Mouse (Mus musculus) midbrain, postnatal 0 days (tissue): Measurements from ENCODE around the gene Pus7l. TPM values are rescaled to one million over a fixed set of nuclear protein-coding genes. Genes with fewer than 3 reads are reported as not detected.

ENCODE experiments used
- ATAC-seq: fragments of 200-750 bp; cut with Nextera tagmentation; 2 replicates; pipeline ENCODE4 v1.8.0; 2017; ENCODE audit warnings: moderate number of reproducible peaks, mild to moderate bottlenecking, moderate TSS enrichment, moderate library complexity; ENCODE audit not compliant: low FRiP score
- DNase-seq: peaks from one replicate; pipeline ENCODE4 v3.0.0-alpha.2; 2015; ENCODE audit warnings: low spot score
- H3K27ac ChIP-seq: fragments of 300-500 bp; sonication (generic); 2 replicates; pipeline ENCODE4 v1.5.1; 2014; ENCODE audit warnings: low read depth, mild to moderate bottlenecking, low read length, mixed read lengths
- H3K27me3 ChIP-seq: fragments of 300-500 bp; sonication (generic); 2 replicates; pipeline ENCODE4 v1.6.1; 2014; ENCODE audit warnings: low read length, control low read depth, mixed read lengths; ENCODE audit not compliant: insufficient read depth
- H3K36me3 ChIP-seq: fragments of 300-500 bp; sonication (generic); 2 replicates; pipeline ENCODE4 v1.6.1; 2014; ENCODE audit warnings: low read length, control low read depth, mixed read lengths; ENCODE audit not compliant: insufficient read depth
- H3K4me1 ChIP-seq: fragments of 300-500 bp; sonication (generic); 2 replicates; pipeline ENCODE4 v1.6.1; 2014; ENCODE audit warnings: mild to moderate bottlenecking, control low read depth, antibody characterized with exemption, low read length, mixed read lengths; ENCODE audit not compliant: insufficient read depth
- H3K4me2 ChIP-seq: fragments of 300-500 bp; sonication (generic); 2 replicates; pipeline ENCODE4 v1.6.1; 2014; ENCODE audit warnings: low read depth, mild to moderate bottlenecking, low read length, mixed read lengths; ENCODE audit not compliant: poor library complexity, severe bottlenecking
- H3K4me3 ChIP-seq: fragments of 300-500 bp; sonication (generic); 2 replicates; pipeline ENCODE4 v1.5.1; 2014; ENCODE audit warnings: low read depth, mild to moderate bottlenecking, low read length, moderate library complexity
- H3K9ac ChIP-seq: fragments of 300-500 bp; sonication (generic); replicated peaks from 2 replicates; pipeline ENCODE4 v1.6.1; 2014; ENCODE audit warnings: mild to moderate bottlenecking, low read length, moderate library complexity, mixed read lengths; ENCODE audit not compliant: poor library complexity, severe bottlenecking
- H3K9me3 ChIP-seq: fragments of 300-500 bp; sonication (generic); 2 replicates; pipeline ENCODE4 v1.6.1; 2016; ENCODE audit warnings: low read length, control low read depth
- CTCF ChIP-seq: IDR thresholded peaks from 2 replicates; pipeline ENCODE4 v1.5.1; 2016; ENCODE audit warnings: antibody characterized with exemption, mild to moderate bottlenecking
- WGBS: fragments of 180-500 bp; shearing (Covaris S2); extraction: QIAGEN DNeasy Blood & Tissue Kit; methylation state at CpG from one replicate; pipeline ENCODE4 v1.1.7; 2014; 5-methylcytosine and 5-hydroxymethylcytosine counted together
- polyA plus RNA-seq: library from polyadenylated mRNA; unstranded; fragments of >200 nt; fragmentation: Nextera tagmentation; extraction: Ambion mirVana; gene quantifications from 2 replicates; pipeline ENCODE4 v1.2.1, GENCODE M21; 2015
- total RNA-seq: library from RNA; depleted of rRNA; stranded (reverse); fragments of >200 nt; gene quantifications from 2 replicates; pipeline ENCODE4 v1.2.3, GENCODE M21; 2014; rRNA removed

The Pus7l gene
- total RNA-seq (3.8 and 4.5 TPM in 2 replicates), polyA plus RNA-seq (4.7 and 4.8 TPM in 2 replicates)

DNA sequence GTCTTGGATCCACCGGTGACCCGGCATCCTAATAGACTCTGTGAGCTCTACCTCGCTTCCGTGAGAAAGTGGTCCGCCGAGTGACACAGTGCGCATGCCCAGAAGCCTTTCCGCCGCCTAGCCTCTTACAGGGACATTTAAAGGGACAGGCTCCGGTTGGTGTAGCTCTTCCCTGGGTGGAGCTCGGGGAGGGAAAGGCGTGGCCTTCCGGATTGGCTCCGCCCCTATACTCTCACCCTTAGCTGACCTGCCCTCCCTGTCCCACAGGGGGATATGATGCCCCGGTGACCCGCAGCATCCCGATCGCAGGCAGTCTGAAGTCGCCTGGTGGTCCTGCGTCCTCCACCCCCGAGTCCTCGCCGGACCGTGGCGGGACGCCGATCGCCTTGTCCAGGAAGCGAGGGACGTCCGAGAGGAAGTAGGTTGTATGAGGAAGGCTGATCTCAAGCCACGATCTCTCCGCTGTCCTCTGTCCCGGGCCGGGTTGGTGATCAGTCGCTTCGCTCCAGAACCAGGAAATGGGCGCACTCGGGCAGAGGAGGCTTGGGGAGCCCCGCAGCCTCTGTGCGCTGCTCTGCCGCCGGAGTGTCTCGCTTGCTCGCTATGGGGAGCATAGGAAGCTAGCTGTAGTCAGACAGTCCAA, at the start of gene Pus7l, which contains the start of gene Irak4:
TSS of gene Pus7l (minus strand) at position 139 of the 643 bp plus-strand sequence.
TSS of gene Irak4 (plus strand) at position 235 of the 643 bp plus-strand sequence.
- peak; percentile 97 for ATAC-seq
- under 1% methylated on average over 45 of the region's 45 CpGs for WGBS
- H3K4me2 ChIP-seq = peak within 1 kb of the TSS; percentile 71

DNA sequence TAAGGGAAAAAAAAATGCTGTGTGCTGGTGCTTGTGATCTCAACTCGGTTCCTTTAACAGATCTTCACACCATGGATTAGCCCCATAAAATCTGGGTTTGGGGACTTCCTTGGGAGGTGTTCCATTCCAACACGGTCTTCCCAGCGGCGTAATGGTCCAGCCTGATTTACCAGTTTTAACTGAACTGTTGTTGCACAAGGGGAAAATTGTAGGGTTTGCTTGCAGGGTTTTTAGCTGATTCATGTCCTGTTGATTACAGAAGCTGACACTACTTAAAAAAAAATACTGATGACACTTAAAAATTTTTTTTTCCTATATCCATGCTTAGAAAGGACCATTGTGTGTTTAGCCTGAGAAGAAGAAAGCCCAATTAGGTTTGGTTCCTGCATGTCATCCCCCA, 48.0 kb upstream of the Pus7l start:
- no peak overlapping the region for H3K9ac ChIP-seq
- no peak overlapping the region for H3K4me3 ChIP-seq
- no peak overlapping the region for H3K4me2 ChIP-seq
- WGBS = 83% methylated on average over 4 of the region's 4 CpGs
- 0 out of 2 replicates have a peak, but pooled peaks cover 5% of the 10 kb centered on the region for H3K27me3 ChIP-seq
- H3K9me3 ChIP-seq = no peaks in the 10 kb centered on the region
- no peak overlapping the region for H3K27ac ChIP-seq
- no peak for ATAC-seq
- H3K4me1 ChIP-seq = no peaks in the 10 kb centered on the region
- DNase-seq = no peak
- H3K36me3 ChIP-seq = no peaks in the 10 kb centered on the region
- no peak for TF ChIP-seq CTCF

More for the DNA sequence above, at the start of gene Pus7l, which contains the start of gene Irak4:
- peak within 1 kb of the TSS; percentile 65 for H3K27ac ChIP-seq
- H3K27me3 ChIP-seq = no peaks in the 10 kb centered on the region
- DNase-seq = peak; percentile 96
- peak; percentile 29; the same call in 1 of the 2 replicates for TF ChIP-seq CTCF
- no peaks in the 10 kb centered on the region for H3K9me3 ChIP-seq
- no peaks in the 10 kb centered on the region for H3K36me3 ChIP-seq
- peak within 1 kb of the TSS; percentile 49 for H3K4me3 ChIP-seq
- peak within 1 kb of the TSS; percentile 37 for H3K9ac ChIP-seq
- H3K4me1 ChIP-seq = no peaks in the 10 kb centered on the region

GRCm38 (mm10) chr15:94590083-94590482, 46.7 kb upstream of the Pus7l start:
- Histone ChIP-seq H3K9me3 (no peaks in the 10 kb centered on the region), H3K4me1 (no peaks in the 10 kb centered on the region), H3K27me3 (no peaks in the 10 kb centered on the region), H3K9ac (peak overlapping the region; percentile 36; the same call in 1 of the 2 replicates), H3K4me2 (peak overlapping the region; percentile 43), H3K27ac (peak overlapping the region; percentile 51; the same call in 1 of the 2 replicates), H3K4me3 (peak overlapping the region; percentile 93), H3K36me3 (0 out of 2 replicates have a peak, but pooled peaks cover under 1% of the 10 kb centered on the region)
- no peak for TF ChIP-seq CTCF
- DNase-seq (no peak), ATAC-seq (peak; percentile 6; the same call in 1 of the 2 replicates)
- WGBS = 10% methylated on average over 8 of the region's 8 CpGs

GRCm38 (mm10) chr15:94589219-94590075, 46.1 kb upstream of the Pus7l start, which contains the start of gene Twf1:
Gene Twf1, minus strand, starts transcription at chr15:94589889.
- ATAC-seq (peak; percentile 99), DNase-seq (peak; percentile 99)
- no peaks in the 10 kb centered on the region for H3K9me3 ChIP-seq
- H3K9ac ChIP-seq = peak within 1 kb of the TSS; percentile 88
- no peaks in the 10 kb centered on the region for H3K4me1 ChIP-seq
- TF ChIP-seq CTCF = peak; percentile 51
- peak within 1 kb of the TSS; percentile 76 for H3K27ac ChIP-seq
- peak within 1 kb of the TSS; percentile 47 for H3K4me2 ChIP-seq
- H3K36me3 ChIP-seq = 0 out of 2 replicates have a peak, but pooled peaks cover 7% of the 10 kb centered on the region
- no peaks in the 10 kb centered on the region for H3K27me3 ChIP-seq
- H3K4me3 ChIP-seq = peak within 1 kb of the TSS; percentile 93
- WGBS = under 1% methylated on average over 66 of the region's 70 CpGs

GRCm38 (mm10) chr15:94587826-94588715, 44.7 kb upstream of the Pus7l start:
- no peak overlapping the region for H3K4me3 ChIP-seq
- H3K9me3 ChIP-seq = no peaks in the 10 kb centered on the region
- WGBS = 90% methylated on average over 9 of the region's 9 CpGs
- no peak overlapping the region for H3K27ac ChIP-seq
- H3K9ac ChIP-seq = no peak overlapping the region
- TF ChIP-seq CTCF = no peak
- ATAC-seq (no peak), DNase-seq (no peak)
- peak overlapping the region; percentile 47; the same call in 1 of the 2 replicates for H3K4me2 ChIP-seq
- no peaks in the 10 kb centered on the region for H3K4me1 ChIP-seq
- peaks cover 20% of the 10 kb centered on the region; the same call in 1 of the 2 replicates for H3K36me3 ChIP-seq
- no peaks in the 10 kb centered on the region for H3K27me3 ChIP-seq
